Mouse (Mus musculus): ENCODE measurements around the gene Ugt1a6a. TPM values are rescaled to one million over a fixed set of nuclear protein-coding genes. Genes with fewer than 3 reads are reported as not detected.

Gene Ugt1a6a
- total RNA-seq, 2 experiments from 2014 or later: 9.8 to 20.9 TPM

- DNase-seq (ENCODE audit: low spot score in 2 of 2): no peak
These were observed 111.3 kb downstream of the Ugt1a6a start for GRCm38 (mm10) chr1:88245881-88246280.

- no peak for DNase-seq (ENCODE audit: low spot score in 2 of 2)
These were observed 111.8 kb downstream of the Ugt1a6a start for GRCm38 (mm10) chr1:88246386-88246785.

GRCm38 (mm10) chr1:88247660-88248059 is 113.1 kb downstream of the Ugt1a6a start:
- DNase-seq (ENCODE audit: low spot score in 2 of 2): no peak

- no peak for DNase-seq (ENCODE audit: low spot score in 2 of 2)
These were observed 114.0 kb downstream of the Ugt1a6a start for GRCm38 (mm10) chr1:88248658-88249057.

GRCm38 (mm10) chr1:88249596-88249995 is 115.0 kb downstream of the Ugt1a6a start:
- DNase-seq (ENCODE audit: low spot score in 2 of 2): no peak

- no peak for DNase-seq (ENCODE audit: low spot score in 2 of 2)
These were observed 115.4 kb downstream of the Ugt1a6a start for GRCm38 (mm10) chr1:88250023-88250422.

GRCm38 (mm10) chr1:88253106-88253505 is 118.5 kb downstream of the Ugt1a6a start:
- no peak for DNase-seq (ENCODE audit: low spot score in 2 of 2)

GRCm38 (mm10) chr1:88253540-88253939 is 118.9 kb downstream of the Ugt1a6a start:
- no peak for DNase-seq (ENCODE audit: low spot score in 2 of 2)

- no peak for DNase-seq (ENCODE audit: low spot score in 2 of 2)
These were observed 120.3 kb downstream of the Ugt1a6a start for GRCm38 (mm10) chr1:88254793-88255465.

- no peak for DNase-seq (ENCODE audit: low spot score in 2 of 2)
These were observed 120.9 kb downstream of the Ugt1a6a start for GRCm38 (mm10) chr1:88255466-88255857.

GRCm38 (mm10) chr1:88255989-88256754 is 121.6 kb downstream of the Ugt1a6a start:
- no peak for DNase-seq (ENCODE audit: low spot score in 2 of 2)

GRCm38 (mm10) chr1:88256886-88257663 is 122.5 kb downstream of the Ugt1a6a start:
- DNase-seq (ENCODE audit: low spot score in 2 of 2): no peak

GRCm38 (mm10) chr1:88257681-88258080 is 123.1 kb downstream of the Ugt1a6a start:
- no peak for DNase-seq (ENCODE audit: low spot score in 2 of 2)

GRCm38 (mm10) chr1:88258361-88258760 is 123.8 kb downstream of the Ugt1a6a start:
- DNase-seq (ENCODE audit: low spot score in 2 of 2): no peak

- no peak for DNase-seq (ENCODE audit: low spot score in 2 of 2)
These were observed 124.5 kb downstream of the Ugt1a6a start for GRCm38 (mm10) chr1:88258881-88259642.

GRCm38 (mm10) chr1:88259643-88260024 is 125.0 kb downstream of the Ugt1a6a start:
- no peak for DNase-seq (ENCODE audit: low spot score in 2 of 2)

- DNase-seq (ENCODE audit: low spot score in 2 of 2): no peak
These were observed 125.5 kb downstream of the Ugt1a6a start for GRCm38 (mm10) chr1:88260114-88260513.

- DNase-seq (ENCODE audit: low spot score in 2 of 2): no peak
These were observed 126.2 kb downstream of the Ugt1a6a start for GRCm38 (mm10) chr1:88260604-88261377.

- no peak for DNase-seq (ENCODE audit: low spot score in 2 of 2)
These were observed 127.1 kb downstream of the Ugt1a6a start for GRCm38 (mm10) chr1:88261706-88262105.

GRCm38 (mm10) chr1:88262255-88262654 is 127.6 kb downstream of the Ugt1a6a start:
- peak; percentile 72 to 73 for DNase-seq (ENCODE audit: low spot score in 2 of 2)

Data from adrenal gland, adult 18-20 months (tissue).